Mouse (Mus musculus) cerebellum, adult 9-10 months (tissue): ENCODE measurements around the gene Hnrnpab.

Experiments
- DNase-seq: peaks from one replicate; pipeline ENCODE4 v3.0.0; 2022

Gene Hnrnpab

GRCm38 (mm10) chr11:51602253-51602652, 4.4 kb downstream of the Hnrnpab start:
- no peak for DNase-seq

- DNase-seq, result no peak
Measured at GRCm38 (mm10) chr11:51597553-51597952, 9.1 kb downstream of the Hnrnpab start.

- no peak for DNase-seq
Measured at GRCm38 (mm10) chr11:51595459-51596083, 11.1 kb downstream of the Hnrnpab start.

GRCm38 (mm10) chr11:51594715-51595350, 11.8 kb downstream of the Hnrnpab start:
- no peak for DNase-seq

- DNase-seq, result no peak
Measured at GRCm38 (mm10) chr11:51593849-51594248, 12.8 kb downstream of the Hnrnpab start.

GRCm38 (mm10) chr11:51593368-51593767, 13.3 kb downstream of the Hnrnpab start:
- no peak for DNase-seq

GRCm38 (mm10) chr11:51591915-51592314, 14.7 kb downstream of the Hnrnpab start:
- DNase-seq, result no peak

GRCm38 (mm10) chr11:51591168-51591567, 15.5 kb downstream of the Hnrnpab start:
- DNase-seq, result no peak

- DNase-seq, result no peak
Measured at GRCm38 (mm10) chr11:51590002-51590401, 16.6 kb downstream of the Hnrnpab start.

- DNase-seq, result peak; percentile 20
Measured at GRCm38 (mm10) chr11:51588833-51589232, 17.8 kb downstream of the Hnrnpab start.

GRCm38 (mm10) chr11:51587059-51587458, 19.6 kb downstream of the Hnrnpab start:
- DNase-seq, result peak; percentile 22

GRCm38 (mm10) chr11:51586411-51586810, 20.2 kb downstream of the Hnrnpab start:
- peak; percentile 33 for DNase-seq

- peak; percentile 34 for DNase-seq
Measured at GRCm38 (mm10) chr11:51585608-51586252, 20.9 kb downstream of the Hnrnpab start.

GRCm38 (mm10) chr11:51584431-51585248, 22.0 kb downstream of the Hnrnpab start, which contains the start of gene Phykpl:
Gene Phykpl, plus strand, starts transcription at chr11:51584757.
- DNase-seq, result peak; percentile 98

- DNase-seq, result no peak
Measured at GRCm38 (mm10) chr11:51584057-51584430, 22.6 kb downstream of the Hnrnpab start.

- peak; percentile 77 for DNase-seq
Measured at GRCm38 (mm10) chr11:51582713-51583112, 23.9 kb downstream of the Hnrnpab start.

- DNase-seq, result no peak
Measured at GRCm38 (mm10) chr11:51579024-51579423, 27.6 kb downstream of the Hnrnpab start.

GRCm38 (mm10) chr11:51577587-51577986, 29.1 kb downstream of the Hnrnpab start:
- no peak for DNase-seq

- no peak for DNase-seq
Measured at GRCm38 (mm10) chr11:51576454-51576853, 30.2 kb downstream of the Hnrnpab start.

- no peak for DNase-seq
Measured at GRCm38 (mm10) chr11:51568801-51569200, 37.8 kb downstream of the Hnrnpab start.

GRCm38 (mm10) chr11:51565951-51566350, 40.7 kb downstream of the Hnrnpab start:
- no peak for DNase-seq

GRCm38 (mm10) chr11:51565062-51565461, 41.6 kb downstream of the Hnrnpab start:
- DNase-seq, result no peak

- DNase-seq, result no peak
Measured at GRCm38 (mm10) chr11:51563276-51563675, 43.4 kb downstream of the Hnrnpab start.
